Mouse (Mus musculus) right cerebral cortex, adult 2 months (tissue): ENCODE results near the gene 3110040N11Rik.

ENCODE experiments used
- DNase-seq, 2 experiments: peaks; one replicate each; pipeline ENCODE4 v3.0.0; 2021 to 2022; ENCODE audit warnings: low spot score in 2 of 2

The 3110040N11Rik gene

DNA sequence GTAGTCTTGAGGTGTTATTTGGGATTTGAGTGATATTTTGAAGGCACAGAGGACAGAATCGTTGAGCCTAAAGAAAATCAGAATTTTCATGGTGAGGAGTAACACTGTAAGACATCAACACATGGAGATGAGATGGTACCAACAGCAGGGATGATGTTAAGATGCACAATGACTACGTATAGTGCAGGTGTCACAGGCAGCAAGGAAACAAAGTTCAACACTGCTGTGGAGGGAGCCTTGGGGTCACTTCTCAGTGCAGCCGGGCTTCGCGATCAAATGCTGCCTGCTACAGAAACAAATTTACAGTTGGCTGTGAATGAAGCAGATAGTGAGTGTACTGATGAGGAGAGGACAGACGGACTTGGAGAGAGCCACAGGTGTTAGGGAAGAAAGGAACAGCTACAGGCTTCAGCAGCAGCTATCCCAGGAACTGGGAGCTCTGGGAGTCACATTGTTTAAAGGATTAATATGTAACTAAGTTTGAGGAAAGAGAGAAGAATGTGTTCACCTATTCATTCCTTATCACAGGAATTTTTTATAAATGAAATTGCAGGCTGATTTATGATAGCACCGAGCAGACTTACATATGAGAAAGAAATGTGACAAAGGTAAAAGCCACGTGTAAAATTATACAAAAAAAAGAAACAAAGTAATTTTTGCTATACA is 50.4 kb downstream of the 3110040N11Rik start:
- DNase-seq = no peak

DNA sequence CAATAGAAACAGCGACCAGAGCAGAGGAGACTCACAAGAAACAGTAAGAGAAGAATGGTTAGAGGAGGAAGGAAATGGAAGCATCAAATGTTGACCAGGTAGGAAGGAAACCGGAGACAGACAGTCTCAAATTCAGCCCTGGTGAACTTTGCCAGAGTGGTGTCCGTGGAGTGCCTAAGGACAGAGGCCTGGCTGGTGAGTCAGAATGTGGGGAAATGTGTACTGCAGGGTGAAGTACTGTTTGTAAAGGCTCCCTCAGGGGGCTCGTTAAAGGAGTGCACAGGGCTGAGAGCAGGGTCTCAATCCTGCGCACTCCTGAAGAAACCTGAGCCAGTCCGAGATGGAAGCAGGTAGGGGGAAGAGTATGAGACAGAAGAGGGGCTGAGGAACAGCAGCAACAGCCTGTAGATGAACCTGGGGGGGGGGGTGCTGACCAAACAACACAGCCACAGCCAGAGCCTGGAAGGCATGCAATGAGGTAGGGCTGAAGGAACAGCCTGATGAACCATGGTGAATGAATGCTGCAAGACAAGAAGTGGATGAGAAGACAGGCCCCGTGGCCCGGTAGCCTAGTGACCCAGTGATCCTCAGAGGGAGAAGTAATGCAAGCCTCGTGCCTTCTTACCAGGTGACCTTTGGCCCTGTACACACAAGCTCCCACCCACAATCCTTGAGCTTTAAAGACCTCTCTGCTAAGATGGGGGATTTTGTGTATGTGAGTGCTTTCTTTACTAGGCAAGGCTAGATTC is 53.8 kb downstream of the 3110040N11Rik start:
- DNase-seq = no peak

DNA sequence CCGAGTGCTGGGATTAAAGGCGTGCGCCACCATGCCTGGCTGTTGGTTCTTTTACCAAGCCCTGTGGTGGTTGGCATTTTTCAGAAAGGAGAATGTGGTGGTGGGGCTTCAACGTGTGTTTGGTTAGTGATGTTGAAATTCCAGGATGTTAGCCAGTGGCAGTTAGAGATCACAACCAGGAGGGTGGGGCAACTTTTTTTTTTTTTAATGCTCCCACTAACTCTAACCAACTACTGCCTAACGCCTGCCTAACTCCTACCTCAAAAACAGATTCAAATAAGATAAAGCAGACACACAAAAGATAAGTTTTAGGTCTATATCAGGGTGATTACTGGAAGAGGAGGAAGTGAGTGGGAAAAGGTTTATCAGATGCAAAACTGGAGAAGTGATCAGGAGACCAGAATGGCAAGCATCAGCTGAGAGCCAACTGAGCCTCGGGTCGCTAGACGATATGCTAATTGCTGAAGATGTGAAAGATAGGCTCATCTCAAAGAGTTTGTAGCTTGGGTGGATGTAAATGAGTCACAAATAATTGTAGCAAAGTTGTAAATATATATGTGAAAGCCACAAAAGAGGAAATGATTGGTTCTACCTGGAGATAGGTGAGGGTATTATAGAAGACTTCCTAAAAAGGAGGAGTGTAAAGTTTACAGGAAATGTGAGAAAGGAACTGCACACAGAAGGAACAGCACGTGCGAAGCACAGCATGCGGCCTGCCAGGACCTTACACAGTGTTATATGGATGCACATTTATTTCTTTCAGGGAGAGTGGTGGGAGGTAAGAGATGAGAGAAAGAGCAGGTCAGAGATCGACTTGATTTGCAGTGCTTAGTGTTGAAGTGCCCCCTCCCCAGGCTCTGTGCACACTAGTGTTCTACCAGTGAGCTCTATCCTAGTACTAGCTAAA is 56.8 kb downstream of the 3110040N11Rik start:
- DNase-seq = no peak
